Mouse (Mus musculus): ENCODE data around the gene Gtf2ird2. TPM values are rescaled to one million over a fixed set of nuclear protein-coding genes. Genes with fewer than 3 reads are reported as not detected.

The Gtf2ird2 gene
- polyA plus RNA-seq, 1 experiment, result 5.6 TPM

DNA sequence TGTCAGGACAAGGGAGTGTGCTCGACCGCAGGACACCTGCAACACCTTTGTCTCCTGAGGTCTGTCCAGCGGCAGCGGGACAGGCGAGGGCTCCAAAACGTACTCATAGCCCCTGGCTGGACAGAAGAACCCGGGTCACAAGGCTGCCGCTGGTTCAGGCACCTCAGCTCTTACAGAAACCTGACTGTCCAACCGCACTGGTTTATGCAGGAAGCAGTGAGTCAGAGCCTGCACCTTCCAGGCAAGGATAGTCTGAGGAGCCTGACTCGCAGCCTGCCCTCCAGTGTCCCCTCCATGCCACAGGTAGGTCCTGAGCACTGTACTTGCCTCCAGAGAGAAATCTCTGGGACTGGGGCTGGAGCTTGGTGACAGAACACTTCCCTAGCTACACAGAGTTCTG, 14.6 kb upstream of the Gtf2ird2 start:
- no peaks in the 10 kb centered on the region for H3K27me3 ChIP-seq (replicated peaks; ENCODE audit: control insufficient read depth, insufficient read depth, low read length)
- no peaks in the 10 kb centered on the region for H3K36me3 ChIP-seq (ENCODE audit: control insufficient read depth, insufficient read depth, low read length)
- 86% methylated on average over 10 of the region's 10 CpGs for WGBS
- TF ChIP-seq CTCF (conservative IDR thresholded peaks at IDR 0.05; ENCODE audit: insufficient read depth, insufficient read length, low read depth, low read length), result no peak
- TF ChIP-seq POLR2A (IDR thresholded peaks at IDR 0.05; ENCODE audit: low read depth, low read length), result no peak
- no peaks in the 10 kb centered on the region for H3K4me1 ChIP-seq (ENCODE audit: control insufficient read depth, insufficient read depth, low read length)
- no peak overlapping the region for H3K4me3 ChIP-seq (ENCODE audit: insufficient read depth, low read depth, low read length)
- DNase-seq, result no peak
- no peak overlapping the region for H3K27ac ChIP-seq (ENCODE audit: insufficient read depth, low read depth, low read length)

DNA sequence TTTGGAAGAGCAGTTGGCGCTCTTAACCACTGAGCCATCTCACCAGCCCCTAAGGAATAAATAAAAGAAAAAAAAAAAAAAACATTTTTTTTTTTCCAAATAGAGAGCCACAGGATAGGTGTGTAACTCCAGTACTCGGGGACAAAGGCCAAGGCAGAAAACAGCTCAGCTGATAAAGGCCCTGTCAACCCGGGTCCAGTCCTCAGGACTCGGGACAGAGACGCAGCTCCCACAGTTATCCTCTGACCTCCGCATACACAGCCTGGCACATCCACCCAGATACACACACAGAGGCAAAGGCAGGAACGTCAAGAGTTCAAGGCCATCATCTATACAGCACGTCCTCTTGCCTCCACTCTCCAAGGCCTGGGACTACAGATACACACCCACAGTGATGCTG, 13.7 kb upstream of the Gtf2ird2 start:
- 88% methylated on average over 8 of the region's 8 CpGs for WGBS
- TF ChIP-seq POLR2A (IDR thresholded peaks at IDR 0.05; ENCODE audit: low read depth, low read length), result no peak
- no peak for TF ChIP-seq CTCF (conservative IDR thresholded peaks at IDR 0.05; ENCODE audit: insufficient read depth, insufficient read length, low read depth, low read length)

DNA sequence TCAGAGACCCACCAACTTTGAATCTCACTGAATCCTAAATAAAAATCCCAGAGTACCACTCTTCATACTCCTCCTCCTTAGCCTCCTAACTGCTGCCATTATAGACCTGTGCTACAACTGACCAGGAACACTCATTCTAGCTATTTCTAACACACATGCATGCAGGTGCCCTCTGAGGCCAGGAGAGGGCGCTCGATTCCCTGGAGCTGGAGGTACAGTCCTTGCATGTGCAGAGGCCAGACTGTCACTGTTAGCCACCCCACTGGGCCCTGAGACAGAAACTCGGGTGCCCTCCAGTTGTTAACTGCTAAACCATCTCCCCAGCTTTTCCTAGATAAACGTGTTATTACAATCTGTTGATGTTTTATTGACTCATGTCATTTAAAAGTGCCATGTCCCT, 10.6 kb upstream of the Gtf2ird2 start:
- no peaks in the 10 kb centered on the region for H3K4me1 ChIP-seq (ENCODE audit: control insufficient read depth, insufficient read depth, low read length)
- TF ChIP-seq POLR2A (IDR thresholded peaks at IDR 0.05; ENCODE audit: low read depth, low read length) (no peak), CTCF (conservative IDR thresholded peaks at IDR 0.05; ENCODE audit: insufficient read depth, insufficient read length, low read depth, low read length) (peak; percentile 75)
- 39% methylated on average over 4 of the region's 4 CpGs for WGBS
- no peak overlapping the region for H3K27ac ChIP-seq (ENCODE audit: insufficient read depth, low read depth, low read length)
- no peaks in the 10 kb centered on the region for H3K36me3 ChIP-seq (ENCODE audit: control insufficient read depth, insufficient read depth, low read length)
- DNase-seq, result peak; percentile 35
- H3K27me3 ChIP-seq (replicated peaks; ENCODE audit: control insufficient read depth, insufficient read depth, low read length), result no peaks in the 10 kb centered on the region
- no peak overlapping the region for H3K4me3 ChIP-seq (ENCODE audit: insufficient read depth, low read depth, low read length)

More for the DNA sequence above, 13.7 kb upstream of the Gtf2ird2 start:
- Histone ChIP-seq H3K4me1 (ENCODE audit: control insufficient read depth, insufficient read depth, low read length) (no peaks in the 10 kb centered on the region), H3K36me3 (ENCODE audit: control insufficient read depth, insufficient read depth, low read length) (no peaks in the 10 kb centered on the region), H3K27me3 (replicated peaks; ENCODE audit: control insufficient read depth, insufficient read depth, low read length) (no peaks in the 10 kb centered on the region), H3K27ac (ENCODE audit: insufficient read depth, low read depth, low read length) (no peak overlapping the region), H3K4me3 (ENCODE audit: insufficient read depth, low read depth, low read length) (no peak overlapping the region)
- DNase-seq, result no peak

DNA sequence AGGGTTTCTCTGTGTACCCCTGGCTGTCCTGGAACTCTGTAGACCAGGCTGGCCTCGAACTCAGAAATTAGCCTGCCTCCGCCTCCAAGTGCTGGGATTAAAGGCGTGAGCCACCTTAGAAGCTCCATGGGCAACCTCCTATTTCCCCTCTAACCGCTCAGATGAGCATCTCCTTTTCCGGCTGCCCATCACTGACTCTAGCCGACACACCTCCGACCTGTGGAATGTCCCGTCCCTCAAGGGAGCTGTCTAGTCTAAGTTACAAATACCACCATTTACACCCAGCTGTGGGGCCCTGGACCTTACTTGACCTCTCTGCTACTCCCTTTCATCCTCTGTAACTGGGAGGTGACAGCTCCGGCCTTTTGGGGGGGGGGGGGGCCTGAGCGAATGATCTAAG, 8.1 kb upstream of the Gtf2ird2 start:
- DNase-seq, result peak; percentile 16
- TF ChIP-seq CTCF (conservative IDR thresholded peaks at IDR 0.05; ENCODE audit: insufficient read depth, insufficient read length, low read depth, low read length) (no peak), POLR2A (IDR thresholded peaks at IDR 0.05; ENCODE audit: low read depth, low read length) (no peak)
- Histone ChIP-seq H3K27ac (ENCODE audit: insufficient read depth, low read depth, low read length) (peak overlapping the region; percentile 79), H3K36me3 (ENCODE audit: control insufficient read depth, insufficient read depth, low read length) (no peaks in the 10 kb centered on the region), H3K4me3 (ENCODE audit: insufficient read depth, low read depth, low read length) (peak overlapping the region; percentile 80), H3K27me3 (replicated peaks; ENCODE audit: control insufficient read depth, insufficient read depth, low read length) (no peaks in the 10 kb centered on the region), H3K4me1 (ENCODE audit: control insufficient read depth, insufficient read depth, low read length) (no peaks in the 10 kb centered on the region; the same call in 1 of the 2 replicates)
- 8% methylated on average over 10 of the region's 10 CpGs for WGBS

DNA sequence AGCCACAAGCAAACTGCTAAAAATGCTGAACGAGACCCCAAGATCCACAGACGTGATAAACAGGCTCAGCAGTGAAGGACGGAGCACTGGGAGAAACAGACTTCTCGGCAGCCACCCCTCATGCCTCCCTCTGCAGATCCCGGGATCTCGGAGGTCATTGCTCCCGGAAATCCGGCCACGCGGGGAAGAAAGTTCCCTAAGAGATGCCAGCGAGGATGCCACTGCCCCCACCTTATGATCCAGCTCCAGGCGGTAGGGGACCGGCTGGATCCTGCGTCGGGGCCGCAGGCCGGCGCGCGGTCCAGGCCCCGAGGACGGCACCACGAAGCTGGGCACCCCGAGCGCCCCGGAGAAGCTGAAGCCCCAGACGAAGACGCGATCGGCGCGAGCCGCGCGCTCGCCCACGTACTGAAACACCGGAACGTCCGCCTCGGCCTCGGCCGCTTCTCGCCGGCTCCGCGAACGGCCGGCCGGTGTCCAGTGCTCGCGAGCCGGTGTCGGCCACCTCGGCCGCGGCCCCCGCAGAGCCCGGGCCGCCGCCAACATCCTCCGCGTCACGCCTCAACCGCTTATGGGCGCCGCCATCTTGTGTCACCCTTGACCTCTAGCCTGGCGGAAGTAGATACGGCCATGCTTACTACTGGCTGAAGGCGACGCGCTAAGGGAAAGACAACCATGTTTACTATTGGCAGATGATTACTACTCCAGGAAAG, 7.5 kb upstream of the Gtf2ird2 start, which contains the start of gene Rcc1l:
Rcc1l (minus strand) TSS at position 606 of the 713 bp plus-strand sequence.
- peak; percentile 91 for DNase-seq
- TF ChIP-seq CTCF (conservative IDR thresholded peaks at IDR 0.05; ENCODE audit: insufficient read depth, insufficient read length, low read depth, low read length) (no peak), POLR2A (IDR thresholded peaks at IDR 0.05; ENCODE audit: low read depth, low read length) (peak; percentile 24)
- no peaks in the 10 kb centered on the region for H3K36me3 ChIP-seq (ENCODE audit: control insufficient read depth, insufficient read depth, low read length)
- H3K27ac ChIP-seq (ENCODE audit: insufficient read depth, low read depth, low read length), result peak within 1 kb of the TSS; percentile 79
- H3K27me3 ChIP-seq (replicated peaks; ENCODE audit: control insufficient read depth, insufficient read depth, low read length), result no peaks in the 10 kb centered on the region
- H3K4me3 ChIP-seq (ENCODE audit: insufficient read depth, low read depth, low read length), result peak within 1 kb of the TSS; percentile 80
- WGBS, result under 1% methylated on average over 72 of the region's 72 CpGs
- H3K4me1 ChIP-seq (ENCODE audit: control insufficient read depth, insufficient read depth, low read length), result no peaks in the 10 kb centered on the region; the same call in 1 of the 2 replicates

DNA sequence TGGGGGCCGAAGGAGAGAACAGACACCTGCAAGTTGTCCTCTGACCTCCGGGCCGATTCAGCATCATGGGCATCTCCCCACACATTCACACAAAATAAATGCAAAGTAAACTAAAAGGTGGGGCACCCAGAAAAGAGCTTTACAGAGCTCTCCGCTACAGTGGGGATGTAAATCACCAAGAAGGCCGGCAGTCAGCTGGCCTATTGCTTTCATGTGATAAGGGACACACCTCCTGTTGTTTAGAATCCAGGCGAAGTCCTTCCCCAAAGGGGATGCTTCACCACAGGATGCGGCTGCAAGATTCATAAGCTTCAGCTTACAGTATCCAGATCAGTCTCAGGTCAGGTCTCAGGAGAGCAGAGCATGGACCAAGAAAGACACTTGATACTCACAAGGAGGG, 5.3 kb upstream of the Gtf2ird2 start:
- Histone ChIP-seq H3K4me3 (ENCODE audit: insufficient read depth, low read depth, low read length) (no peak overlapping the region), H3K27me3 (replicated peaks; ENCODE audit: control insufficient read depth, insufficient read depth, low read length) (no peaks in the 10 kb centered on the region), H3K27ac (ENCODE audit: insufficient read depth, low read depth, low read length) (no peak overlapping the region), H3K4me1 (ENCODE audit: control insufficient read depth, insufficient read depth, low read length) (peaks cover 14% of the 10 kb centered on the region), H3K36me3 (ENCODE audit: control insufficient read depth, insufficient read depth, low read length) (no peaks in the 10 kb centered on the region)
- no peak for DNase-seq
- 58% methylated on average over 7 of the region's 7 CpGs for WGBS
- TF ChIP-seq POLR2A (IDR thresholded peaks at IDR 0.05; ENCODE audit: low read depth, low read length) (no peak), CTCF (conservative IDR thresholded peaks at IDR 0.05; ENCODE audit: insufficient read depth, insufficient read length, low read depth, low read length) (no peak)

DNA sequence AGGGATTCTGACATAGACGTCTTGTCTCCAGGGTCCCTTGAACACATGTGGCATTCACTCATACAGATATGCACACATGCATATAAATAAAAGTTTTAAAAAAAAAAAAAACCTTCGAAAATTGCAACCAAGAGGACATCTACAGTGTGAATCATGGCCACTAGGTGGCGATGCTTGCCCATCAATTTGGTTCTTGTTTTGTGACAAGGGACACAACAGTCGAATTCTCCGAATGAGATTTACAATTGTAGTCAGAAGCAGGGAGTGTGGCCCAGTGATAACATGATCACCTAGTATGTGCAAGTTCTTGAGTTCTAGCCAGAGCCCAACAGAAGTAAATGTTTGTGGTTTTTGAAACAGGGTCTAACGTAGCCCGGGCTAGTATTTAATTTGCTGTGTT, 3.9 kb upstream of the Gtf2ird2 start:
- H3K36me3 ChIP-seq (ENCODE audit: control insufficient read depth, insufficient read depth, low read length), result no peaks in the 10 kb centered on the region
- H3K27ac ChIP-seq (ENCODE audit: insufficient read depth, low read depth, low read length), result no peak overlapping the region
- H3K4me3 ChIP-seq (ENCODE audit: insufficient read depth, low read depth, low read length), result no peak overlapping the region
- WGBS, result 15% methylated on average over 7 of the region's 7 CpGs
- peaks cover 15% of the 10 kb centered on the region for H3K4me1 ChIP-seq (ENCODE audit: control insufficient read depth, insufficient read depth, low read length)
- H3K27me3 ChIP-seq (replicated peaks; ENCODE audit: control insufficient read depth, insufficient read depth, low read length), result no peaks in the 10 kb centered on the region
- TF ChIP-seq POLR2A (IDR thresholded peaks at IDR 0.05; ENCODE audit: low read depth, low read length), result no peak
- TF ChIP-seq CTCF (conservative IDR thresholded peaks at IDR 0.05; ENCODE audit: insufficient read depth, insufficient read length, low read depth, low read length), result peak; percentile 43; the same call in 1 of the 2 replicates
- peak; percentile 87 for DNase-seq

Measured in kidney, adult 2 months (tissue).